Comparison of ENCODE assay signal across 8 mouse cellular contexts in genomic region chr9:88437342-88438236, GRCm38 (mm10). TPM values are rescaled to one million over a fixed set of nuclear protein-coding genes. Genes with fewer than 3 reads are reported as not detected.
DNase-seq lines count a peak whose midpoint lies in the region; ATAC-seq and TF ChIP-seq lines count a peak whose summit lies in the region.

No protein-coding gene starts in this region.

- no peak for TF ChIP-seq RAD21 in MEL (IDR thresholded peaks at IDR 0.05; ENCODE audit: low read depth, low read length)

- H3K4me2 ChIP-seq in kidney, embryonic 15.5 days: peak overlapping the region; percentile 92
- H3K4me2 ChIP-seq in hindbrain, embryonic 11.5 days (replicated peaks; ENCODE audit: low read depth, low read length): peak overlapping the region; percentile 92
- peak overlapping the region; percentile 88 for H3K4me2 ChIP-seq in midbrain, embryonic 13.5 days (replicated peaks)

- TF ChIP-seq EP300 in MEL (IDR thresholded peaks at IDR 0.05; ENCODE audit: low read depth in 1 of 2, low read length in 2 of 2): 0 out of 4 replicates have a peak, but pooled peaks of 1 of the 2 experiments have one; percentile 8

- no peaks in the 10 kb centered on the region for H3K27me3 ChIP-seq in kidney, embryonic 15.5 days
- H3K27me3 ChIP-seq in MEL (ENCODE audit: control insufficient read depth in 1 of 2, insufficient read depth in 2 of 2, low read length in 2 of 2): no peaks in the 10 kb centered on the region
- H3K27me3 ChIP-seq in hindbrain, embryonic 11.5 days (ENCODE audit: control insufficient read depth, insufficient read depth, low read length): no peaks in the 10 kb centered on the region
- H3K27me3 ChIP-seq in midbrain, embryonic 13.5 days: no peaks in the 10 kb centered on the region

- TF ChIP-seq POLR2A in MEL (IDR thresholded peaks at IDR 0.05; ENCODE audit: control insufficient read depth in 1 of 2, insufficient read depth in 1 of 2, low read depth in 1 of 2, low read length in 2 of 2, poor library complexity in 1 of 2): no peak

- no peak for DNase-seq in kidney, adult 9 months
- peak; percentile 70 for DNase-seq in MEL (ENCODE audit: low read depth, low spot score)
- no peak for DNase-seq in hindbrain, embryonic 11.5 days (ENCODE audit: low spot score)
- DNase-seq in spleen, postnatal 36 days (ENCODE audit: low spot score in 2 of 2): no peak
- no peak for DNase-seq in layer of hippocampus, postnatal 25 days (ENCODE audit: extremely low spot score in 1 of 2, low spot score in 1 of 2)
- DNase-seq in lung, postnatal 25 days (ENCODE audit: low spot score): no peak

- ATAC-seq in kidney, embryonic 15.5 days (replicated peaks; ENCODE audit: low FRiP score): no peak
- no peak for ATAC-seq in hindbrain, embryonic 11.5 days (ENCODE audit: low FRiP score)
- no peak for ATAC-seq in midbrain, embryonic 13.5 days

- H3K9me3 ChIP-seq in kidney, embryonic 15.5 days (replicated peaks): no peaks in the 10 kb centered on the region
- no peaks in the 10 kb centered on the region for H3K9me3 ChIP-seq in MEL (replicated peaks; ENCODE audit: insufficient read depth, low read length)
- H3K9me3 ChIP-seq in hindbrain, embryonic 11.5 days (ENCODE audit: control insufficient read depth, low read length): no peaks in the 10 kb centered on the region
- no peaks in the 10 kb centered on the region for H3K9me3 ChIP-seq in midbrain, embryonic 13.5 days

- H3K36me3 ChIP-seq in kidney, embryonic 15.5 days: no peaks in the 10 kb centered on the region; the same call in 1 of the 2 replicates
- peaks cover 0 to 23% of the 10 kb centered on the region in 2 experiments; a peak in 3 of 4 replicates for H3K36me3 ChIP-seq in MEL (ENCODE audit: control insufficient read depth in 1 of 2, insufficient read depth in 2 of 2, low read length in 2 of 2)
- no peaks in the 10 kb centered on the region for H3K36me3 ChIP-seq in hindbrain, embryonic 11.5 days (ENCODE audit: control insufficient read depth, insufficient read depth, low read length)
- no peaks in the 10 kb centered on the region for H3K36me3 ChIP-seq in midbrain, embryonic 13.5 days

- H3K27ac ChIP-seq in kidney, embryonic 15.5 days: peak overlapping the region; percentile 96; the same call in 1 of the 2 replicates
- H3K27ac ChIP-seq in MEL (ENCODE audit: control insufficient read depth, low read depth, low read length): peak overlapping the region; percentile 64
- H3K27ac ChIP-seq in hindbrain, embryonic 11.5 days (ENCODE audit: low read depth, low read length): no peak overlapping the region
- no peak overlapping the region; the same call in 1 of the 2 replicates for H3K27ac ChIP-seq in midbrain, embryonic 13.5 days

- H3K9ac ChIP-seq in kidney, embryonic 15.5 days: peak overlapping the region; percentile 75
- H3K9ac ChIP-seq in MEL (ENCODE audit: control insufficient read depth, low read depth, low read length, poor library complexity, severe bottlenecking): peak overlapping the region; percentile 78
- H3K9ac ChIP-seq in hindbrain, embryonic 11.5 days (ENCODE audit: low read depth, low read length): peak overlapping the region; percentile 79
- peak overlapping the region; percentile 81 for H3K9ac ChIP-seq in midbrain, embryonic 13.5 days (replicated peaks)

- no peak for TF ChIP-seq CTCF in MEL (IDR thresholded peaks at IDR 0.05 in 2 of 3, conservative IDR thresholded peaks at IDR 0.05 in 1 of 3; ENCODE audit: control insufficient read depth in 1 of 3, insufficient read depth in 1 of 3, low read depth in 2 of 3, low read length in 3 of 3, poor library complexity in 1 of 3, severe bottlenecking in 1 of 3)

- H3K4me1 ChIP-seq in kidney, embryonic 15.5 days: peaks cover 10% of the 10 kb centered on the region; the same call in 1 of the 2 replicates
- peaks cover 6 to 9% of the 10 kb centered on the region in 2 experiments; a peak in 2 of 4 replicates for H3K4me1 ChIP-seq in MEL (ENCODE audit: control insufficient read depth in 1 of 2, insufficient read depth in 2 of 2, low read length in 2 of 2)
- no peaks in the 10 kb centered on the region for H3K4me1 ChIP-seq in hindbrain, embryonic 11.5 days (replicated peaks; ENCODE audit: control insufficient read depth, insufficient read depth, low read length)
- peaks cover 27% of the 10 kb centered on the region for H3K4me1 ChIP-seq in midbrain, embryonic 13.5 days (replicated peaks)

- peak overlapping the region; percentile 81 for H3K4me3 ChIP-seq in kidney, embryonic 15.5 days (replicated peaks)
- peak overlapping the region; percentile 65 to 79 for H3K4me3 ChIP-seq in MEL (ENCODE audit: control insufficient read depth in 1 of 2, insufficient read depth in 1 of 2, low read depth in 2 of 2, low read length in 2 of 2)
- H3K4me3 ChIP-seq in hindbrain, embryonic 11.5 days (ENCODE audit: low read depth, low read length): peak overlapping the region; percentile 71
- peak overlapping the region; percentile 75 for H3K4me3 ChIP-seq in midbrain, embryonic 13.5 days (replicated peaks)

- H3K79me2 ChIP-seq in MEL (ENCODE audit: control insufficient read depth, insufficient read depth, low read length, poor library complexity): peaks cover 9% of the 10 kb centered on the region; the same call in 1 of the 2 replicates

- 43% methylated on average over 10 of the region's 10 CpGs for WGBS in kidney, embryonic 15.5 days
- 62% methylated on average over 10 of the region's 10 CpGs for WGBS in hindbrain, embryonic 11.5 days
- 59% methylated on average over 10 of the region's 10 CpGs for WGBS in midbrain, embryonic 13.5 days

TF ChIP-seq in MEL, 35 proteins besides CTCF, POLR2A, EP300 and RAD21 (continues in another document):
- TF ChIP-seq POLR2AphosphoS2 (IDR thresholded peaks at IDR 0.05; ENCODE audit: low read length) (no peak), ZKSCAN1 (IDR thresholded peaks at IDR 0.05; ENCODE audit: low read depth, low read length) (no peak), ZNF384 (IDR thresholded peaks at IDR 0.05; ENCODE audit: low read depth, low read length) (no peak), POLR2AphosphoS5 (IDR thresholded peaks at IDR 0.05; ENCODE audit: borderline replicate concordance, low read depth, low read length) (no peak), GATA1 (IDR thresholded peaks at IDR 0.05; ENCODE audit: low read depth, low read length) (no peak), TAL1 (IDR thresholded peaks at IDR 0.05; ENCODE audit: low read length) (peak; percentile 52), MEF2A (IDR thresholded peaks at IDR 0.05; ENCODE audit: extremely low read depth, insufficient replicate concordance, low read depth, low read length, poor library complexity, severe bottlenecking) (no peak), ZC3H11A (IDR thresholded peaks at IDR 0.05; ENCODE audit: low read depth, low read length) (no peak), ZMIZ1 (IDR thresholded peaks at IDR 0.05; ENCODE audit: low read depth, low read length) (no peak), CHD2 (IDR thresholded peaks at IDR 0.05; ENCODE audit: low read length) (no peak), E2F4 (IDR thresholded peaks at IDR 0.05; ENCODE audit: borderline replicate concordance, low read depth, low read length) (no peak), ELF1 (IDR thresholded peaks at IDR 0.05; ENCODE audit: low read depth, low read length) (no peak), CHD1 (IDR thresholded peaks at IDR 0.05; ENCODE audit: low read depth, low read length) (no peak), USF1 (IDR thresholded peaks at IDR 0.05; ENCODE audit: low read depth, low read length) (no peak), MAFK (IDR thresholded peaks at IDR 0.05; ENCODE audit: borderline replicate concordance, low read depth, low read length) (no peak), SMC3 (IDR thresholded peaks at IDR 0.05; ENCODE audit: low read depth, low read length) (no peak), NRF1 (IDR thresholded peaks at IDR 0.05; ENCODE audit: insufficient read depth, low read depth, low read length, poor library complexity, severe bottlenecking) (no peak), MYB (IDR thresholded peaks at IDR 0.05; ENCODE audit: low read depth, low read length) (no peak), BHLHE40 (IDR thresholded peaks at IDR 0.05; ENCODE audit: borderline replicate concordance, low read depth, low read length) (no peak), MXI1 (IDR thresholded peaks at IDR 0.05; ENCODE audit: low read depth, low read length) (peak; percentile 75), RCOR1 (IDR thresholded peaks at IDR 0.05; ENCODE audit: low read depth, low read length) (no peak), UBTF (IDR thresholded peaks at IDR 0.05; ENCODE audit: borderline replicate concordance, insufficient read depth, low read depth, low read length) (no peak), ETS1 (IDR thresholded peaks at IDR 0.05; ENCODE audit: low read depth, low read length) (no peak; the same call in 1 of the 2 replicates)

RNA-seq across cellular contexts. Expression of gene Snx14, which starts 1.2 kb away (rescaled TPM):
- 26.8 and 30.0 TPM in 2 replicates for polyA plus RNA-seq in kidney, embryonic 15.5 days (2015; fragmentation: Nextera tagmentation; extraction: Ambion mirVana)
- 11.1 and 12.7 TPM in 2 replicates for total RNA-seq in MEL (2012; rRNA removed)
- 10 to 100 TPM; 16.9 to 83.1 TPM for polyA plus RNA-seq in MEL (2012; ENCODE audit: insufficient read depth in 1 of 2, insufficient read length in 2 of 2, low read depth in 1 of 2, low replicate concordance in 2 of 2, missing spikeins in 1 of 2)
- polyA plus RNA-seq in hindbrain, embryonic 11.5 days (2014; fragmentation: Nextera tagmentation; extraction: Ambion mirVana): 19.2 and 22.4 TPM in 2 replicates
- polyA plus RNA-seq in midbrain, embryonic 13.5 days (2015; fragmentation: Nextera tagmentation; extraction: Ambion mirVana): 26.5 TPM in 2 replicates
- 10 to 100 TPM; 46.2 to 51.8 TPM for total RNA-seq in layer of hippocampus, postnatal 25 days (2021)

RNA-seq across cellular contexts. Expression of gene Gm20537, which starts 18.8 kb away (rescaled TPM):
- polyA plus RNA-seq in kidney, embryonic 15.5 days (2015; fragmentation: Nextera tagmentation; extraction: Ambion mirVana): 0.23 and 0.45 TPM in 2 replicates
- total RNA-seq in MEL (2012; rRNA removed): 0.46 TPM in 1 of 2 replicates, not detected in the other
- polyA plus RNA-seq in MEL (2012; ENCODE audit: insufficient read depth in 1 of 2, insufficient read length in 2 of 2, low read depth in 1 of 2, low replicate concordance in 2 of 2, missing spikeins in 1 of 2): 10 to 100 TPM in 1 of 2 experiments, not detected in 1; 18.2 TPM
- polyA plus RNA-seq in hindbrain, embryonic 11.5 days (2014; fragmentation: Nextera tagmentation; extraction: Ambion mirVana): 0.36 and 0.99 TPM in 2 replicates
- polyA plus RNA-seq in midbrain, embryonic 13.5 days (2015; fragmentation: Nextera tagmentation; extraction: Ambion mirVana): 0.62 and 1.5 TPM in 2 replicates
- total RNA-seq in layer of hippocampus, postnatal 25 days (2021): not detected

RNA-seq across cellular contexts. Expression of gene Syncrip, which starts 44.8 kb away (rescaled TPM):
- polyA plus RNA-seq in kidney, embryonic 15.5 days (2015; fragmentation: Nextera tagmentation; extraction: Ambion mirVana): 103 and 110 TPM in 2 replicates
- 153 and 156 TPM in 2 replicates for total RNA-seq in MEL (2012; rRNA removed)
- polyA plus RNA-seq in MEL (2012; ENCODE audit: insufficient read depth in 1 of 2, insufficient read length in 2 of 2, low read depth in 1 of 2, low replicate concordance in 2 of 2, missing spikeins in 1 of 2): 100 to 1,000 TPM; 125 to 162 TPM
- 137 and 140 TPM in 2 replicates for polyA plus RNA-seq in hindbrain, embryonic 11.5 days (2014; fragmentation: Nextera tagmentation; extraction: Ambion mirVana)
- polyA plus RNA-seq in midbrain, embryonic 13.5 days (2015; fragmentation: Nextera tagmentation; extraction: Ambion mirVana): 95.9 and 102 TPM in 2 replicates
- total RNA-seq in layer of hippocampus, postnatal 25 days (2021): 10 to 100 TPM; 62.4 to 69.4 TPM

Comparison
In these comparisons a context has a peak if more than half of its experiments do, and no peak if none do; other contexts are left out.
1. H3K27ac ChIP-seq: peak in kidney, embryonic 15.5 days (single experiment) and MEL (single experiment); none in hindbrain, embryonic 11.5 days (single experiment) and midbrain, embryonic 13.5 days (single experiment).
2. Peak in every context shown above with its lines, with median percentiles within 50 percentile points of each other: H3K4me2 ChIP-seq, H3K4me3 ChIP-seq and H3K9ac ChIP-seq.